Mouse (Mus musculus): ENCODE measurements around the gene Tbca.

Tbca gene

DNA sequence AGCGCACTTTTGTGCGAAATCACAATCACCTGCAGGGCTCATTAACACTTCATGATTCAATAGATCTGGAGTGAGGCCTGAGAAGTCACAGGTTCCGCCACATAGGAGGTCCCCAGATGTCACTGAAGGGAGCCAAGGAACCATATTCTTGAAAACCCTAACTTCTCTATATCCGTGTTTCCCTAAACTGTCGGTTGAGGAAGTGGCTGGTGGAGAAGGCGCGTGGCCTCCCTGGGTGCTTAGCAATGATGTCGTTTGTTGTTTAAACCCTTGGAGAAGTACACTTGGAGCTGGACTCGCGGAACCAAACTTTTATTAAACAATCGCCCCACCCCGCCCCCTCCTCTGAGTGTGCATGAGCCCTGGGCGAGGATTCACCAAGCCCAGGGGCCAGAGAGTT lies 60.6 kb downstream of the Tbca start:
- no peak for DNase-seq

DNA sequence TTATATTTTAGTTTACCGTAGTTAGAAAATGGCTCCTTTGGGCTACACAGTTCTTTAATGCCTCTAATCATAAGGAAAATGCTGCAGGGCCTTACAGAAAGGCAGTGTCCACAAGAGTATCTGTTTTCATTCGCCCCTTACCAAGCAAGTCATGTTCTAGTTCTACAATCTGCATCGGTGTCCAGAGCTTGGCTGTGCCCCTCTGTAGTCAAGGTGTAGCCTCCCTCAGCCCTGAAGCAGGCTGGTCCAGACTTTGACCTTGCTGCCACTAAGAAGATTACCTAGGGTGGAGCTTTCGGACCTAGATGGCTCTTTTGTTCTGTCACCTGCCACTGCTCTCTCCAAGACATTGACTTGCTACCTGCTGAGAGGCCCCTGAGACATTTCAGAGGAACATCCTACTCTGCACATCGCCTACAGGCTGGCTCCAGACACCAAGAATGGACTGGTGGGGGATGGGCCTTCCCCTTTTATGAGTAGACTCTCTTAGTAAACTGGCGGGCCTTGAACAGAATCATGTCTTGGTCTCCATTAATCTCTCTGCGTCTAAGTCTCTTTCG lies 69.4 kb downstream of the Tbca start:
- no peak for DNase-seq

GRCm38 (mm10) chr13:94859256-94859655 lies 70.5 kb downstream of the Tbca start:
- DNase-seq, result no peak

GRCm38 (mm10) chr13:94862491-94863230 lies 74.0 kb downstream of the Tbca start:
- no peak for DNase-seq

GRCm38 (mm10) chr13:94866906-94867305 lies 78.2 kb downstream of the Tbca start:
- DNase-seq, result no peak

DNA sequence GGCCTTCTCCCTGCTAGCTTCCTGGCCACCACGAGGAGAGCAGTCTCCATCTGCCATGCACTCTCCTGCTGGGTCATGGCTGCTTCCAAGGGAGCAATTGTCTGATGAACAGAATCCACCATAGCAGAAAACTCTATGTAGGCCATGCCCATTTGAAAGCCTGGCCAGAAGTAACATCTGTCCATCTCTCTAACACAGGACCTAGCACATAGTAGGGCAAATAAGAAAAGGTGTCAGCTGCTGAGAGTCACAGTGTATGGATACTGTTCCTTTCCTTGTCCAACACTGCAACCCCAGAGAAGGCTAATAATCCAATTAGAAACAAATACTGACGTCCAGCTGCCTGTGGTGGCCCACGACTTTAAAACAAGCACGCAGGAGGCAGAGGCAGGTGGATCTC lies 79.1 kb downstream of the Tbca start:
- no peak for DNase-seq

GRCm38 (mm10) chr13:94868478-94868950 lies 79.8 kb downstream of the Tbca start:
- peak; percentile 28 to 61 for DNase-seq

DNA sequence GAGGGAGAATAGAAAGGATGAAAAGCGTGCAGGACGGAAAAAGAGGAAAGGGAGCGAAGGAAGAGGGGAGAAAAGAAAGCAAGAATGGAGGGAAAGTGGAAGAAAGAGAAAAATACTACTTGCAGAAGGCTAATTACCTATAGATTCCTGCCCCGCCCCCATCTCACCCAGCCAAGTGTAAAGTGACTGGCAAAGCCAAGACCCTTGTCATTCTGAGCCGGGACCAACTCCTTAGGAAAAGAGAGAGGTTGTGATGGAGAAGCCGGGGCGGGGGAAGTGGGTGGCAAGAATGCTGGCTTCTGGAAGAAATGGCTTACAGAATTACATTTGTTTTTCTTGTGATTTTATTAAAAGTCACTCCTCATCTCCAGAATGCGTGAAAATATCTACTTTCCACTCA lies 80.8 kb downstream of the Tbca start:
- DNase-seq, result peak in 1 of 2 experiments; percentile 12

- DNase-seq, result peak in 1 of 2 experiments; percentile 28
Observed at GRCm38 (mm10) chr13:94870071-94870460, 81.4 kb downstream of the Tbca start.

- peak in 1 of 2 experiments; percentile 24 for DNase-seq
Observed at GRCm38 (mm10) chr13:94870461-94871186, 81.9 kb downstream of the Tbca start.

DNA sequence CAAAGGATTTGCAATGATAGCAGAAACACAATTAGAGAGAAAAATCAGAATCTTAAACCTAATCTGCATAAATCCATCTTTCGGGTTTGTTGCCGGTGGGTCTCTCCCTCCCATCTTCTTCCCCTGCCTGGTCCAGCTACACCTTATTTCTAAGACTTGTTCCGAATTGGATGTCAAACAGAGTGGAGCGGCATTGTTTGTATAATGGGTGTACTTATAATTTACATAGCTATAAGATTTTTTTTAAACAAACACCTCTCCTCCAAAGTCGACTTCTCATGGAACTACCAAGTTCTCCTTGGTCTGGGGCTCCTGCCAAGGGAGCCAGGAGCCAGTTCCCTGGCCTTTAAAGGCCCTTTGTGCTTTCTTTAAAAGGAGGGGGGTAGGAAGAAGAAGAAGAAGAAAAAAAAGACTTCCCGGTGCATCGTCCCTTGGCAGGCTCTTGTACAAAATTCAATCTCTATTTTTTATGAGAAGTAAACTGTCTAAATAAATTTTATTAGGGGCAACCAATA lies 83.2 kb downstream of the Tbca start:
- peak in 1 of 2 experiments; percentile 11 for DNase-seq

- peak in 1 of 2 experiments; percentile 16 for DNase-seq
Observed at GRCm38 (mm10) chr13:94872439-94872838, 83.7 kb downstream of the Tbca start.

DNA sequence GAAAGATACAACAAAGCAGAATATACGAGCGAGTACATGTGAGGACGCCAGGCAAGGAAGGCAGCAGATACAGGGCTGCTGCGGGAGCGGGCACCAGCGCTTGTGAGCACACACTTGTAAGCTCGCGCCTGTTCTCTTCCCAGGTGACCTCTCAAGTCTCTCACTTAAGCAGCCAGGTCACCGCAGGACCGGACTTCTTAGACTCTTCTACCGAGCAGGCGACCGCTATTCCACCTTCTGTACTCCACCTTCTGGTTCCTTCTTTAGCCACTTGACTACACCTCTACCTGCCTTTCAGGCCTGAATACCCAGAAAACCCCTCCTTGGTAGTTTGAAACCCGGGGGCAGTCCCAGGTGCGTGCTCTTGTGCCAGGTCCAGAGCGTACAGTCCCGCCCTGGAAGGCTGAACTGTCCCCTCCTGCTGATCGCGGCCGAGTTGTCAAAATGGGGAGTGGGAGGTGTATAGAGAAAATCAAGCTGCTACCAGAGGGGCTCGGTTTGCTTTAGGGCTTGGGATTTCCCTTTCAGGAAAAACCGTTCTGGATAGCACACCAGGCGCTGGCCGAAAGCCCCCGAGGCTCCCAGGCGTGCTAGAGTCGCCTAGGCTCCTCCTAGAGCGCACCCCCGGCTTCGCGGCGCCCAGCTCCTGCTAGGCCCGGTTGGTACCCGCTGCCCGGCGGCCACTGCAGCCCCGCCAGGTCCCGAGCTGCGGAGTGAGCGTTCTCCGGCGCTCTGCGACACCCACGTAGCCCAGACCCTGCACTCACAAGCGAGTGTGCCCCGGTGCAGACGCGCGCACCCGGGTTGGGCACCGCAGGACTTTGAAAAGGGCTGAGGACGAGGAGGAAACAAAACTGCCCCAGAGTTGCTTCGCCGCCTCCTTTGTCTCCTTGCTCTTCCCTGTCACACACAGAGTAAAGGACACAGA lies 84.7 kb downstream of the Tbca start:
- peak; percentile 19 to 32 for DNase-seq

GRCm38 (mm10) chr13:94874039-94874425 lies 85.3 kb downstream of the Tbca start:
- no peak for DNase-seq

- peak in 1 of 2 experiments; percentile 35 for DNase-seq
Observed at GRCm38 (mm10) chr13:94874656-94875395, 86.1 kb downstream of the Tbca start.

GRCm38 (mm10) chr13:94875396-94875880 lies 86.7 kb downstream of the Tbca start, which contains the start of gene Otp:
Gene Otp, plus strand, starts transcription at chr13:94875602.
- peak in 1 of 2 experiments; percentile 18 for DNase-seq

- DNase-seq, result no peak
Observed at GRCm38 (mm10) chr13:94876286-94877210, 87.8 kb downstream of the Tbca start.

DNA sequence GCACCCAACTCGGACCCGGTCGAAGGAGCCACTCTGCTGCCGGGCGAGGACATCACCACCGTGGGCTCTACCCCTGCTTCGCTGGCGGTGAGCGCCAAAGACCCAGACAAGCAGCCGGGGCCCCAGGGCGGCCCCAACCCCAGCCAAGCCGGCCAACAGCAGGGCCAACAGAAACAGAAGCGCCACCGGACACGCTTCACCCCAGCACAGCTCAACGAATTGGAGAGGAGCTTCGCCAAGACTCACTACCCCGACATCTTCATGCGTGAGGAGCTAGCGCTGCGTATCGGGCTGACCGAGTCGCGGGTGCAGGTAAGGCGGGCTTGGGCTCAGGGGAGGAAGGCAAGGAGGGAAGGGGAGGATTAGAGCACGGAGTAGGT lies 88.5 kb downstream of the Tbca start:
- peak in 1 of 2 experiments; percentile 51 for DNase-seq

GRCm38 (mm10) chr13:94877991-94878745 lies 89.5 kb downstream of the Tbca start:
- DNase-seq, result no peak

Measured in cerebellum, postnatal 25 days (tissue).